Mouse (Mus musculus): ENCODE results near the gene Pla2g2d. TPM values are rescaled to one million over a fixed set of nuclear protein-coding genes. Genes with fewer than 3 reads are reported as not detected.

Gene Pla2g2d
- polyA plus RNA-seq, 1 experiment from 2014 or later, result 1.6 TPM

GRCm38 (mm10) chr4:138792599-138792998, 17.1 kb downstream of the Pla2g2d start:
- ATAC-seq (ENCODE audit: low read depth), result no peak

GRCm38 (mm10) chr4:138793276-138793675, 17.7 kb downstream of the Pla2g2d start:
- Histone ChIP-seq H3K27ac (ENCODE audit: low read depth, low read length) (no peak overlapping the region), H3K4me2 (ENCODE audit: low read depth, low read length) (no peak overlapping the region), H3K9ac (replicated peaks; ENCODE audit: low read depth, low read length) (no peak overlapping the region), H3K36me3 (ENCODE audit: control insufficient read depth, insufficient read depth, low read length) (no peaks in the 10 kb centered on the region), H3K27me3 (ENCODE audit: control insufficient read depth, insufficient read depth, low read length) (no peaks in the 10 kb centered on the region), H3K4me3 (ENCODE audit: low read depth, low read length) (no peak overlapping the region), H3K4me1 (ENCODE audit: control insufficient read depth, insufficient read depth, low read length) (no peaks in the 10 kb centered on the region), H3K9me3 (ENCODE audit: control insufficient read depth, low read length) (no peaks in the 10 kb centered on the region)
- ATAC-seq (ENCODE audit: low read depth), result no peak
- WGBS, result 66% methylated on average over 2 of the region's 2 CpGs

More at GRCm38 (mm10) chr4:138792599-138792998, 17.1 kb downstream of the Pla2g2d start:
- WGBS, result 65% methylated on average over 9 of the region's 9 CpGs
- Histone ChIP-seq H3K9me3 (ENCODE audit: control insufficient read depth, low read length) (no peaks in the 10 kb centered on the region), H3K27ac (ENCODE audit: low read depth, low read length) (no peak overlapping the region), H3K27me3 (ENCODE audit: control insufficient read depth, insufficient read depth, low read length) (no peaks in the 10 kb centered on the region), H3K9ac (replicated peaks; ENCODE audit: low read depth, low read length) (no peak overlapping the region), H3K4me3 (ENCODE audit: low read depth, low read length) (no peak overlapping the region), H3K4me1 (ENCODE audit: control insufficient read depth, insufficient read depth, low read length) (no peaks in the 10 kb centered on the region), H3K36me3 (ENCODE audit: control insufficient read depth, insufficient read depth, low read length) (no peaks in the 10 kb centered on the region), H3K4me2 (ENCODE audit: low read depth, low read length) (no peak overlapping the region)

- Histone ChIP-seq H3K36me3 (ENCODE audit: control insufficient read depth, insufficient read depth, low read length) (no peaks in the 10 kb centered on the region), H3K27me3 (ENCODE audit: control insufficient read depth, insufficient read depth, low read length) (no peaks in the 10 kb centered on the region), H3K4me2 (ENCODE audit: low read depth, low read length) (no peak overlapping the region), H3K4me3 (ENCODE audit: low read depth, low read length) (no peak overlapping the region), H3K9ac (replicated peaks; ENCODE audit: low read depth, low read length) (no peak overlapping the region), H3K9me3 (ENCODE audit: control insufficient read depth, low read length) (no peaks in the 10 kb centered on the region), H3K4me1 (ENCODE audit: control insufficient read depth, insufficient read depth, low read length) (no peaks in the 10 kb centered on the region), H3K27ac (ENCODE audit: low read depth, low read length) (no peak overlapping the region)
- WGBS, result 91% methylated on average over 6 of the region's 6 CpGs
- ATAC-seq (ENCODE audit: low read depth), result no peak
Observed at GRCm38 (mm10) chr4:138794344-138794743, 18.8 kb downstream of the Pla2g2d start.

- 0 out of 2 replicates have a peak, but pooled peaks cover 8% of the 10 kb centered on the region for H3K4me1 ChIP-seq (ENCODE audit: control insufficient read depth, insufficient read depth, low read length)
- H3K9me3 ChIP-seq (ENCODE audit: control insufficient read depth, low read length), result no peaks in the 10 kb centered on the region
- no peaks in the 10 kb centered on the region for H3K27me3 ChIP-seq (ENCODE audit: control insufficient read depth, insufficient read depth, low read length)
- H3K4me3 ChIP-seq (ENCODE audit: low read depth, low read length), result no peak overlapping the region
- no peak overlapping the region for H3K27ac ChIP-seq (ENCODE audit: low read depth, low read length)
- no peak overlapping the region for H3K4me2 ChIP-seq (ENCODE audit: low read depth, low read length)
- 49% methylated on average over 6 of the region's 6 CpGs for WGBS
- H3K9ac ChIP-seq (replicated peaks; ENCODE audit: low read depth, low read length), result no peak overlapping the region
- ATAC-seq (ENCODE audit: low read depth), result no peak
- H3K36me3 ChIP-seq (ENCODE audit: control insufficient read depth, insufficient read depth, low read length), result no peaks in the 10 kb centered on the region
Observed at GRCm38 (mm10) chr4:138796513-138797216, 21.1 kb downstream of the Pla2g2d start.

GRCm38 (mm10) chr4:138797217-138797570, 21.7 kb downstream of the Pla2g2d start:
- no peak overlapping the region for H3K4me2 ChIP-seq (ENCODE audit: low read depth, low read length)
- no peak overlapping the region for H3K27ac ChIP-seq (ENCODE audit: low read depth, low read length)
- no peaks in the 10 kb centered on the region for H3K36me3 ChIP-seq (ENCODE audit: control insufficient read depth, insufficient read depth, low read length)
- H3K27me3 ChIP-seq (ENCODE audit: control insufficient read depth, insufficient read depth, low read length), result no peaks in the 10 kb centered on the region
- H3K9me3 ChIP-seq (ENCODE audit: control insufficient read depth, low read length), result no peaks in the 10 kb centered on the region
- WGBS, result 81% methylated on average over 4 of the region's 4 CpGs
- ATAC-seq (ENCODE audit: low read depth), result no peak
- no peak overlapping the region for H3K4me3 ChIP-seq (ENCODE audit: low read depth, low read length)
- 0 out of 2 replicates have a peak, but pooled peaks cover 8% of the 10 kb centered on the region for H3K4me1 ChIP-seq (ENCODE audit: control insufficient read depth, insufficient read depth, low read length)
- H3K9ac ChIP-seq (replicated peaks; ENCODE audit: low read depth, low read length), result no peak overlapping the region

- H3K4me1 ChIP-seq (ENCODE audit: control insufficient read depth, insufficient read depth, low read length), result 0 out of 2 replicates have a peak, but pooled peaks cover 8% of the 10 kb centered on the region
- no peak overlapping the region for H3K4me3 ChIP-seq (ENCODE audit: low read depth, low read length)
- H3K9me3 ChIP-seq (ENCODE audit: control insufficient read depth, low read length), result no peaks in the 10 kb centered on the region
- H3K9ac ChIP-seq (replicated peaks; ENCODE audit: low read depth, low read length), result no peak overlapping the region
- no peak overlapping the region for H3K4me2 ChIP-seq (ENCODE audit: low read depth, low read length)
- no peak overlapping the region for H3K27ac ChIP-seq (ENCODE audit: low read depth, low read length)
- peak; percentile 68 for ATAC-seq (ENCODE audit: low read depth)
- no peaks in the 10 kb centered on the region for H3K36me3 ChIP-seq (ENCODE audit: control insufficient read depth, insufficient read depth, low read length)
- H3K27me3 ChIP-seq (ENCODE audit: control insufficient read depth, insufficient read depth, low read length), result no peaks in the 10 kb centered on the region
- WGBS, result 52% methylated on average over 12 of the region's 12 CpGs
Observed at GRCm38 (mm10) chr4:138800134-138800744, 24.7 kb downstream of the Pla2g2d start.

- H3K9ac ChIP-seq (replicated peaks; ENCODE audit: low read depth, low read length), result no peak overlapping the region
- no peak overlapping the region for H3K4me2 ChIP-seq (ENCODE audit: low read depth, low read length)
- no peak overlapping the region for H3K4me3 ChIP-seq (ENCODE audit: low read depth, low read length)
- H3K4me1 ChIP-seq (ENCODE audit: control insufficient read depth, insufficient read depth, low read length), result 0 out of 2 replicates have a peak, but pooled peaks cover 8% of the 10 kb centered on the region
- no peak overlapping the region for H3K27ac ChIP-seq (ENCODE audit: low read depth, low read length)
- no peak for ATAC-seq (ENCODE audit: low read depth)
- H3K9me3 ChIP-seq (ENCODE audit: control insufficient read depth, low read length), result no peaks in the 10 kb centered on the region
- 85% methylated on average over 4 of the region's 4 CpGs for whole genome bisulfite sequencing
- no peaks in the 10 kb centered on the region for H3K36me3 ChIP-seq (ENCODE audit: control insufficient read depth, insufficient read depth, low read length)
- H3K27me3 ChIP-seq (ENCODE audit: control insufficient read depth, insufficient read depth, low read length), result no peaks in the 10 kb centered on the region
Observed at GRCm38 (mm10) chr4:138801631-138802030, 26.1 kb downstream of the Pla2g2d start.

- no peak overlapping the region for H3K9ac ChIP-seq (replicated peaks; ENCODE audit: low read depth, low read length)
- no peak for ATAC-seq (ENCODE audit: low read depth)
- 91% methylated on average over 11 of the region's 11 CpGs for WGBS
- H3K27me3 ChIP-seq (ENCODE audit: control insufficient read depth, insufficient read depth, low read length), result no peaks in the 10 kb centered on the region
- no peak overlapping the region for H3K4me2 ChIP-seq (ENCODE audit: low read depth, low read length)
- no peaks in the 10 kb centered on the region for H3K36me3 ChIP-seq (ENCODE audit: control insufficient read depth, insufficient read depth, low read length)
- 0 out of 2 replicates have a peak, but pooled peaks cover 8% of the 10 kb centered on the region for H3K4me1 ChIP-seq (ENCODE audit: control insufficient read depth, insufficient read depth, low read length)
- no peak overlapping the region for H3K27ac ChIP-seq (ENCODE audit: low read depth, low read length)
- H3K9me3 ChIP-seq (ENCODE audit: control insufficient read depth, low read length), result no peaks in the 10 kb centered on the region
- no peak overlapping the region for H3K4me3 ChIP-seq (ENCODE audit: low read depth, low read length)
Observed at GRCm38 (mm10) chr4:138802917-138803316, 27.4 kb downstream of the Pla2g2d start.

- Histone ChIP-seq H3K9ac (replicated peaks; ENCODE audit: low read depth, low read length) (no peak overlapping the region), H3K4me2 (ENCODE audit: low read depth, low read length) (no peak overlapping the region), H3K36me3 (ENCODE audit: control insufficient read depth, insufficient read depth, low read length) (no peaks in the 10 kb centered on the region), H3K4me1 (ENCODE audit: control insufficient read depth, insufficient read depth, low read length) (0 out of 2 replicates have a peak, but pooled peaks cover 4% of the 10 kb centered on the region), H3K27me3 (ENCODE audit: control insufficient read depth, insufficient read depth, low read length) (no peaks in the 10 kb centered on the region), H3K27ac (ENCODE audit: low read depth, low read length) (no peak overlapping the region), H3K4me3 (ENCODE audit: low read depth, low read length) (no peak overlapping the region), H3K9me3 (ENCODE audit: control insufficient read depth, low read length) (no peaks in the 10 kb centered on the region)
- 25% methylated on average over 8 of the region's 8 CpGs for WGBS
- no peak for ATAC-seq (ENCODE audit: low read depth)
Observed at GRCm38 (mm10) chr4:138805248-138805647, 29.7 kb downstream of the Pla2g2d start.

All from neural tube, embryonic 14.5 days (tissue).